Mouse (Mus musculus) liver, embryonic 11.5 days (tissue): Measurements from ENCODE around the gene Grwd1. TPM values are rescaled to one million over a fixed set of nuclear protein-coding genes. Genes with fewer than 3 reads are reported as not detected.
A peak's percentile ranks its signal among the peaks of the same experiment; 100 is the strongest.

Experiments used
- ATAC-seq: fragments of 200-750 bp; cut with Nextera tagmentation; replicated peaks from 2 replicates; pipeline ENCODE4 v1.8.0; 2017; ENCODE audit warnings: moderate number of reproducible peaks, mild to moderate bottlenecking, moderate TSS enrichment, moderate library complexity; ENCODE audit not compliant: low FRiP score
- DNase-seq: peaks from one replicate; pipeline ENCODE4 v3.0.0-alpha.2; 2017; ENCODE audit warnings: low spot score
- H3K27ac ChIP-seq: fragments of 300-500 bp; sonication (generic); 2 replicates; pipeline ENCODE4 v1.5.1; 2014; ENCODE audit warnings: mild to moderate bottlenecking, low read depth, low read length, control low read depth
- H3K27me3 ChIP-seq: fragments of 300-500 bp; sonication (generic); replicated peaks from 2 replicates; pipeline ENCODE4 v1.6.1; 2014; ENCODE audit warnings: low read length, mixed read lengths; ENCODE audit not compliant: control insufficient read depth, insufficient read depth
- H3K36me3 ChIP-seq: fragments of 300-500 bp; sonication (generic); 2 replicates; pipeline ENCODE4 v1.6.1; 2014; ENCODE audit warnings: mild to moderate bottlenecking, low read length, moderate library complexity, mixed read lengths; ENCODE audit not compliant: control insufficient read depth, insufficient read depth
- H3K4me1 ChIP-seq: fragments of 300-500 bp; sonication (generic); replicated peaks from 2 replicates; pipeline ENCODE4 v1.6.1; 2014; ENCODE audit warnings: low read length, mixed read lengths; ENCODE audit not compliant: control insufficient read depth, insufficient read depth
- H3K4me2 ChIP-seq: fragments of 300-500 bp; sonication (generic); 2 replicates; pipeline ENCODE4 v1.6.1; 2014; ENCODE audit warnings: mild to moderate bottlenecking, control low read depth, moderate library complexity
- H3K4me3 ChIP-seq: fragments of 300-500 bp; sonication (generic); 2 replicates; pipeline ENCODE4 v1.5.1; 2014; ENCODE audit warnings: low read depth, low read length, control low read depth
- H3K9ac ChIP-seq: fragments of 300-500 bp; sonication (generic); 2 replicates; pipeline ENCODE4 v1.6.1; 2014; ENCODE audit warnings: low read depth, low read length, control low read depth
- H3K9me3 ChIP-seq: fragments of 300-500 bp; sonication (generic); 2 replicates; pipeline ENCODE4 v1.6.1; 2016; ENCODE audit warnings: low read length, inconsistent platforms, mixed read lengths; ENCODE audit not compliant: control insufficient read depth
- WGBS: fragments of 180-500 bp; shearing (Covaris S2); extraction: QIAGEN DNeasy Blood & Tissue Kit; methylation state at CpG from one replicate; pipeline ENCODE4 v1.1.7; 2014; 5-methylcytosine and 5-hydroxymethylcytosine counted together
- polyA plus RNA-seq: library from polyadenylated mRNA; unstranded; fragments of >200 nt; fragmentation: Nextera tagmentation; extraction: Ambion mirVana; gene quantifications from 2 replicates; pipeline ENCODE4 v1.2.1, GENCODE M21; 2014

The Grwd1 gene
- polyA plus RNA-seq, 1 experiment from 2014 or later = 101 TPM

GRCm38 (mm10) chr7:45798511-45798836 is 32.3 kb downstream of the Grwd1 start:
- ATAC-seq = no peak
- peak overlapping the region; percentile 35 for H3K9ac ChIP-seq
- peaks cover 58% of the 10 kb centered on the region for H3K27me3 ChIP-seq
- no peaks in the 10 kb centered on the region for H3K36me3 ChIP-seq
- peak overlapping the region; percentile 92 for H3K4me2 ChIP-seq
- 2% methylated on average over 19 of the region's 19 CpGs for WGBS
- no peak overlapping the region for H3K27ac ChIP-seq
- DNase-seq = no peak
- H3K4me1 ChIP-seq = peaks cover 34% of the 10 kb centered on the region
- no peaks in the 10 kb centered on the region for H3K9me3 ChIP-seq
- peak overlapping the region; percentile 54 for H3K4me3 ChIP-seq

- no peaks in the 10 kb centered on the region for H3K9me3 ChIP-seq
- ATAC-seq (no peak), DNase-seq (no peak)
- peaks cover 64% of the 10 kb centered on the region for H3K27me3 ChIP-seq
- 2% methylated on average over 59 of the region's 60 CpGs for whole genome bisulfite sequencing
- peak overlapping the region; percentile 92 for H3K4me2 ChIP-seq
- H3K27ac ChIP-seq = no peak overlapping the region
- H3K36me3 ChIP-seq = no peaks in the 10 kb centered on the region
- H3K4me3 ChIP-seq = peak overlapping the region; percentile 54
- peaks cover 34% of the 10 kb centered on the region for H3K4me1 ChIP-seq
- H3K9ac ChIP-seq = peak overlapping the region; percentile 35
These were observed 32.9 kb downstream of the Grwd1 start for GRCm38 (mm10) chr7:45797661-45798510.

- H3K36me3 ChIP-seq = no peaks in the 10 kb centered on the region
- peak overlapping the region; percentile 92; the same call in 1 of the 2 replicates for H3K4me2 ChIP-seq
- peaks cover 34% of the 10 kb centered on the region for H3K4me1 ChIP-seq
- 0 out of 2 replicates have a peak overlapping the region, but pooled peaks have one; percentile 54 for H3K4me3 ChIP-seq
- H3K9me3 ChIP-seq = no peaks in the 10 kb centered on the region
- H3K27me3 ChIP-seq = peaks cover 73% of the 10 kb centered on the region
- no peak overlapping the region for H3K27ac ChIP-seq
- DNase-seq (no peak), ATAC-seq (peak; percentile 71)
- WGBS = 27% methylated on average over 6 of the region's 6 CpGs
- H3K9ac ChIP-seq = no peak overlapping the region
These were observed 33.8 kb downstream of the Grwd1 start for GRCm38 (mm10) chr7:45796950-45797349.

- no peaks in the 10 kb centered on the region for H3K9me3 ChIP-seq
- H3K9ac ChIP-seq = no peak overlapping the region
- no peak for ATAC-seq
- H3K4me1 ChIP-seq = peaks cover 22% of the 10 kb centered on the region
- peaks cover 77% of the 10 kb centered on the region for H3K27me3 ChIP-seq
- no peak overlapping the region for H3K4me3 ChIP-seq
- 90% methylated on average over 29 of the region's 29 CpGs for WGBS
- H3K27ac ChIP-seq = no peak overlapping the region
- no peak overlapping the region for H3K4me2 ChIP-seq
- no peaks in the 10 kb centered on the region for H3K36me3 ChIP-seq
- DNase-seq = no peak
These were observed 35.8 kb downstream of the Grwd1 start for GRCm38 (mm10) chr7:45794971-45795370.

- no peak overlapping the region for H3K9ac ChIP-seq
- H3K4me2 ChIP-seq = no peak overlapping the region
- peaks cover 22% of the 10 kb centered on the region for H3K4me1 ChIP-seq
- WGBS = 69% methylated on average over 39 of the region's 44 CpGs
- no peaks in the 10 kb centered on the region for H3K9me3 ChIP-seq
- H3K36me3 ChIP-seq = no peaks in the 10 kb centered on the region
- no peak for ATAC-seq
- H3K4me3 ChIP-seq = no peak overlapping the region
- no peak overlapping the region for H3K27ac ChIP-seq
- H3K27me3 ChIP-seq = peaks cover 71% of the 10 kb centered on the region
- DNase-seq = no peak
These were observed 36.7 kb downstream of the Grwd1 start for GRCm38 (mm10) chr7:45793969-45794585.

GRCm38 (mm10) chr7:45793240-45793639 is 37.5 kb downstream of the Grwd1 start:
- Histone ChIP-seq H3K9me3 (no peaks in the 10 kb centered on the region), H3K9ac (no peak overlapping the region), H3K27me3 (peaks cover 67% of the 10 kb centered on the region), H3K27ac (no peak overlapping the region), H3K36me3 (no peaks in the 10 kb centered on the region), H3K4me3 (no peak overlapping the region), H3K4me1 (peaks cover 16% of the 10 kb centered on the region), H3K4me2 (no peak overlapping the region)
- ATAC-seq (no peak), DNase-seq (no peak)
- 66% methylated on average over 24 of the region's 24 CpGs for WGBS

- DNase-seq (no peak), ATAC-seq (no peak)
- Histone ChIP-seq H3K9me3 (no peaks in the 10 kb centered on the region), H3K4me3 (no peak overlapping the region), H3K27me3 (peaks cover 67% of the 10 kb centered on the region), H3K9ac (no peak overlapping the region), H3K4me2 (no peak overlapping the region), H3K4me1 (peaks cover 2% of the 10 kb centered on the region; the same call in 1 of the 2 replicates), H3K36me3 (no peaks in the 10 kb centered on the region), H3K27ac (no peak overlapping the region)
- WGBS = 54% methylated on average over 17 of the region's 17 CpGs
These were observed 38.8 kb downstream of the Grwd1 start for GRCm38 (mm10) chr7:45791756-45792490.

GRCm38 (mm10) chr7:45790721-45791120 is 40.0 kb downstream of the Grwd1 start:
- ATAC-seq (no peak), DNase-seq (no peak)
- WGBS = 63% methylated on average over 6 of the region's 6 CpGs
- Histone ChIP-seq H3K4me2 (no peak overlapping the region), H3K4me3 (no peak overlapping the region), H3K27ac (no peak overlapping the region), H3K36me3 (no peaks in the 10 kb centered on the region), H3K27me3 (peaks cover 73% of the 10 kb centered on the region), H3K9ac (no peak overlapping the region), H3K4me1 (peaks cover 6% of the 10 kb centered on the region; the same call in 1 of the 2 replicates), H3K9me3 (no peaks in the 10 kb centered on the region)
